Mouse (Mus musculus) forebrain, embryonic 16.5 days (tissue): Measurements from ENCODE around the gene Arhgef12. TPM values are rescaled to one million over a fixed set of nuclear protein-coding genes. Genes with fewer than 3 reads are reported as not detected.
A peak's percentile ranks its signal among the peaks of the same experiment; 100 is the strongest.
"Not testable (repeated sequence)": the region's sequence is repeated elsewhere in the genome, so short reads cannot be mapped to it uniquely, and the experiment has no call there.

Experiments used
- ATAC-seq: fragments of 200-750 bp; cut with Nextera tagmentation; 2 replicates; pipeline ENCODE4 v1.8.0; 2017; ENCODE audit warnings: mild to moderate bottlenecking, moderate library complexity
- H3K27ac ChIP-seq: fragments of 300-500 bp; sonication (generic); 2 replicates; pipeline ENCODE4 v1.5.1; 2014; ENCODE audit warnings: low read length, control low read depth
- H3K27me3 ChIP-seq: fragments of 300-500 bp; sonication (generic); replicated peaks from 2 replicates; pipeline ENCODE4 v1.6.1; 2014; ENCODE audit warnings: low read length; ENCODE audit not compliant: control insufficient read depth, insufficient read depth
- H3K36me3 ChIP-seq: fragments of 300-500 bp; sonication (generic); 2 replicates; pipeline ENCODE4 v1.6.1; 2014; ENCODE audit not compliant: control insufficient read depth, insufficient read depth
- H3K4me1 ChIP-seq: fragments of 300-500 bp; sonication (generic); replicated peaks from 2 replicates; pipeline ENCODE4 v1.6.1; 2014; ENCODE audit warnings: low read length; ENCODE audit not compliant: control insufficient read depth, insufficient read depth
- H3K4me2 ChIP-seq: fragments of 300-500 bp; sonication (generic); 2 replicates; pipeline ENCODE4 v1.6.1; 2014; ENCODE audit warnings: mild to moderate bottlenecking, low read length, control low read depth
- H3K4me3 ChIP-seq: fragments of 300-500 bp; sonication (generic); replicated peaks from 2 replicates; pipeline ENCODE4 v1.5.1; 2014; ENCODE audit warnings: mild to moderate bottlenecking, low read length, control low read depth
- H3K9ac ChIP-seq: fragments of 300-500 bp; sonication (generic); replicated peaks from 2 replicates; pipeline ENCODE4 v1.6.1; 2014; ENCODE audit warnings: low read depth, low read length, control low read depth
- H3K9me3 ChIP-seq: fragments of 300-500 bp; sonication (generic); 2 replicates; pipeline ENCODE4 v1.6.1; 2016; ENCODE audit warnings: low read length; ENCODE audit not compliant: control insufficient read depth
- WGBS: fragments of 180-500 bp; shearing (Covaris S2); extraction: QIAGEN DNeasy Blood & Tissue Kit; methylation state at CpG from one replicate; pipeline ENCODE4 v1.1.7; 2014; 5-methylcytosine and 5-hydroxymethylcytosine counted together
- polyA plus RNA-seq: library from polyadenylated mRNA; unstranded; fragments of >200 nt; fragmentation: Nextera tagmentation; extraction: Ambion mirVana; gene quantifications from 2 replicates; pipeline ENCODE4 v1.2.1, GENCODE M21; 2015

The Arhgef12 gene
- polyA plus RNA-seq, 1 experiment from 2014 or later = 20.5 TPM

- ATAC-seq = no peak
- Histone ChIP-seq H3K4me1 (peaks cover 5% of the 10 kb centered on the region; the same call in 1 of the 2 replicates), H3K27ac (no peak overlapping the region), H3K36me3 (peaks cover 28% of the 10 kb centered on the region), H3K4me3 (no peak overlapping the region), H3K9ac (no peak overlapping the region), H3K27me3 (no peaks in the 10 kb centered on the region), H3K9me3 (no peaks in the 10 kb centered on the region), H3K4me2 (no peak overlapping the region)
- 92% methylated on average over 9 of the region's 9 CpGs for WGBS
These were observed 139.3 kb downstream of the Arhgef12 start for GRCm38 (mm10) chr9:42967731-42968130.

GRCm38 (mm10) chr9:42964809-42965208 is 142.2 kb downstream of the Arhgef12 start:
- H3K4me3 ChIP-seq, H3K27me3 ChIP-seq, ATAC-seq, H3K9me3 ChIP-seq, H3K36me3 ChIP-seq, H3K4me1 ChIP-seq, H3K27ac ChIP-seq, H3K4me2 ChIP-seq, H3K9ac ChIP-seq: not testable (repeated sequence)
- WGBS = 89% methylated on average over 2 of the region's 3 CpGs

DNA sequence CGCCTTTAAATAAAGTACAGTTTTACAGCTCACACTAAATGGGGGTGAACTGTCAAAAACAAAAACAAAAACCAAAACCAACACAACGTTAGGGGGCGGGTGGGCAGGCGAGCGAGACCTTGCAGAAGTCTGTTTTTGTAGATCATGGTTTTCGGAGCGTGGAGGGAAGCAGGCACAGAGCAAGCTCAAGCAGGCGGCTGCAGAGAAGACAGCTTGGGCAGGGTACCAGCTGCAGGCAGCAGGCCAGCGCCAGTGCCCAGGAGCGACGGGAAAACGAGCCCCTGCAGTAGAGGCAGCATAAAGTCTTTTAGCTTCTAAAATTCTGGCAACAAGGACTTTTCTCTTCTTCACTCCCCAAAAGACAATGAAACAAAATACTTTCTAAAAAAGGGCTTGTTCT is 142.7 kb downstream of the Arhgef12 start:
- H3K4me1 ChIP-seq = peaks cover 5% of the 10 kb centered on the region; the same call in 1 of the 2 replicates
- H3K9ac ChIP-seq = no peak overlapping the region
- peaks cover 8% of the 10 kb centered on the region; the same call in 1 of the 2 replicates for H3K36me3 ChIP-seq
- 0 out of 2 replicates have a peak, but pooled peaks have one; percentile 47 for ATAC-seq
- H3K4me2 ChIP-seq = no peak overlapping the region
- H3K27ac ChIP-seq = no peak overlapping the region
- 53% methylated on average over 12 of the region's 12 CpGs for whole genome bisulfite sequencing
- H3K27me3 ChIP-seq = no peaks in the 10 kb centered on the region
- H3K9me3 ChIP-seq = no peaks in the 10 kb centered on the region
- H3K4me3 ChIP-seq = no peak overlapping the region

DNA sequence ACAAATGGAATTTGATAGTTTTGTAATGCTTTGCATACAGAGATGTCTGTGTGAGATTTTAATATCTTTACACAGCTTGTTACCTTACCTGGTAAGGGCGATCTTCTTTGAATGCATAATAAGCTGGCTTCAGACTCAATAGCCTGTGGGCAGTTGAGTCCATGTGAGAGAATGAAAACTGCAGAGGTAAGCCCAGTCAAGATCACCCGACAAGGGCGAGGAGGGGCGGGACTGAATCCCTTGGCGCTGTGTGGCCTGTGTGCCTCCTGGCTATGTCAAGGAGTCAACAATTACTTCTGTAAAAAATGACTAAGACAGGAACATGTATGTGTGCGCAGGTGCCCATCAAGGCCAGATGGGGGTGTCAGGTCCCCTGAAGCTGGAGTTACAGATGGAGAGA is 144.5 kb downstream of the Arhgef12 start:
- no peak for ATAC-seq
- Histone ChIP-seq H3K4me3 (no peak overlapping the region), H3K4me2 (no peak overlapping the region), H3K36me3 (peaks cover 3% of the 10 kb centered on the region; the same call in 1 of the 2 replicates), H3K9ac (no peak overlapping the region), H3K4me1 (peaks cover 5% of the 10 kb centered on the region; the same call in 1 of the 2 replicates), H3K27me3 (no peaks in the 10 kb centered on the region), H3K27ac (no peak overlapping the region), H3K9me3 (no peaks in the 10 kb centered on the region)
- WGBS = 87% methylated on average over 6 of the region's 6 CpGs

DNA sequence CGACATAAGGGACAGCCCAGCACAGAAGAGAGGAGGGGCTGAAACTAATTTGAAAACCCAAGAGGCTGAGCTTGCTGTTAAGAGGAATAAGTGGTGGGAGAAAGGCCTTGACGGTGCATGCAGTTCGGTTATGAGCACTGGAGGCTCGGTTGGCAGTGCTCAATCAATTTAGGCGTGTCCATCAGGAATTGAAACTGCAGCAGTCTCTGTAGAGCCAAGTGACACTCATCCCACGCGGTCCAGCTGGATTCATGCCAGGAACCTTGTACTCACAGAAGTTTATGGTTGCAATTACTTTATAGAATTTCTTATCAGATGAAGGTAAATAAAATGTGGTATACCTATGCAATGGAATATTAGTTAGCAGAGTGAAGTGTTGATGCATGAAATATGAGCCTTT is 148.6 kb downstream of the Arhgef12 start:
- ATAC-seq = no peak

DNA sequence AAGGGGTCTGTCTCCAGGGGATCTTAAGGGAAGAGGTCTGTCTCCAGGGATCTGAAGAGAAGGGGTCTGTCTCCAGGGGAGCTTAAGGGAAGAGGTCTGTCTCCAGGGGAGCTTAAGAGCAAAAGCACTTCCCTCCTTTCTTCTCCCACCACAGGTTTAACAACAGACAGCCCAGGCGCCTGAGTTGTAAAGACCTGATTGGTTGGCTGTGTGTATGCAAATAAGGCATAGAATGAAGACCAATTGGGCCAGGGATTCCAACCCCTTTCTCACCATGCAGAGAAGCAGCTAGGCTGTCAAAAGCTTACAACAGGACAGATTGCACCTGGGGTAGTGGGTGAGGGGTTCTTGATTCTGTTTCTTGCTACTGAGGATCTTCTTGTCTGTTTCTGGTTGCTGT is 158.7 kb downstream of the Arhgef12 start:
- 71% methylated on average over 1 of the region's 1 CpGs for WGBS
- no peak for ATAC-seq
- 0 out of 2 replicates have a peak, but pooled peaks cover 3% of the 10 kb centered on the region for H3K27me3 ChIP-seq

More for the DNA sequence above, 148.6 kb downstream of the Arhgef12 start:
- no peak overlapping the region for H3K9ac ChIP-seq
- no peak overlapping the region for H3K27ac ChIP-seq
- H3K27me3 ChIP-seq = no peaks in the 10 kb centered on the region
- no peak overlapping the region for H3K4me2 ChIP-seq
- no peaks in the 10 kb centered on the region for H3K9me3 ChIP-seq
- no peaks in the 10 kb centered on the region for H3K36me3 ChIP-seq
- H3K4me3 ChIP-seq = no peak overlapping the region
- 70% methylated on average over 7 of the region's 7 CpGs for WGBS
- H3K4me1 ChIP-seq = peaks cover 3% of the 10 kb centered on the region

GRCm38 (mm10) chr9:42945174-42945573 is 161.9 kb downstream of the Arhgef12 start:
- Histone ChIP-seq H3K4me1 (peaks cover 8% of the 10 kb centered on the region), H3K36me3 (no peaks in the 10 kb centered on the region), H3K9ac (no peak overlapping the region), H3K9me3 (no peaks in the 10 kb centered on the region; the same call in 1 of the 2 replicates), H3K27me3 (0 out of 2 replicates have a peak, but pooled peaks cover 3% of the 10 kb centered on the region), H3K27ac (no peak overlapping the region), H3K4me2 (no peak overlapping the region), H3K4me3 (no peak overlapping the region)
- ATAC-seq = peak; percentile 5; the same call in 1 of the 2 replicates
- WGBS = 80% methylated on average over 7 of the region's 7 CpGs

More for the DNA sequence above, 158.7 kb downstream of the Arhgef12 start:
- no peak overlapping the region for H3K4me3 ChIP-seq
- no peak overlapping the region for H3K27ac ChIP-seq
- H3K4me2 ChIP-seq = no peak overlapping the region
- H3K9me3 ChIP-seq = no peaks in the 10 kb centered on the region; the same call in 1 of the 2 replicates
- H3K4me1 ChIP-seq = peaks cover 5% of the 10 kb centered on the region
- no peaks in the 10 kb centered on the region for H3K36me3 ChIP-seq
- no peak overlapping the region for H3K9ac ChIP-seq

GRCm38 (mm10) chr9:42944536-42945006 is 162.5 kb downstream of the Arhgef12 start:
- Histone ChIP-seq H3K9me3 (no peaks in the 10 kb centered on the region; the same call in 1 of the 2 replicates), H3K27me3 (0 out of 2 replicates have a peak, but pooled peaks cover 3% of the 10 kb centered on the region), H3K36me3 (no peaks in the 10 kb centered on the region), H3K4me1 (peaks cover 8% of the 10 kb centered on the region), H3K27ac (no peak overlapping the region), H3K9ac (peak overlapping the region; percentile 85), H3K4me3 (peak overlapping the region; percentile 75), H3K4me2 (peak overlapping the region; percentile 99)
- WGBS = under 1% methylated on average over 46 of the region's 52 CpGs
- peak; percentile 92 for ATAC-seq

DNA sequence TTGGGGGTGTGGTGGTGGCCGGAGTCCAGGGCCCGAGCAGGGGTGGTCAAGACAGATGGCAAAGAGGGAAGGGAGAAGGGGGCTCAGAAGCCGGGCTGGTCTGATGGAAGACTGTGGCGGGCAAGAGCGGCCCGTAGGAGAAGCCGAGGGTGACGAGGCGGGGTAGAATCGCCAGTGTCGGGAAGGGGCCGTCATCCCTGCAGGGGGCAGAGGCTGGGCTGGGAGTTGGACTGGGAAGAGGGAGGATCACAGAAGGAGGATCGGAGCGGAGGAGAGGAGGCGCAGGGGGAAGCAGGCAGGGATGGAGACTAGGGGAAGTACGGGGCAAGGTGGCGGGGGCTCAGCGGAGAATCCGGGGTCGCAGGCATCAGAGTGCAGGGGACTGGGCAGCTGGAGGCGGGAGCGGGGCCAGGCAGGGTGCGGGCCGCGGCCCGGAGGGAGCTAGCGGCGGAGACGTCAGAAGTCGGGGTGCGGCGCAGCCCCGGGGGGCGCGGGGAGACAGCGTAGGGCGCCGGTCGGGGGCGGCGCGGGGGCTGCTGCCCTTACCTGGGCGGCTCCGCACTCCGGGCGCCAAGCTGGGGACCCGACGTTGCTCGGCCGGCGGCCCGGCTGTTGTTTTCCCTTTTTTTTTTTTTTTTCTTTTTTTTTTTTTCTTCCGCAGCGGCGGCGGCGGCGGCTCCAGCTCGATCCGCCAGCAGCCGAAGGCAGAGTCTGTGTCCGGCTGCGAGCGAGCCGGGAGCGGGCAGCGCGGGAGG is 163.1 kb downstream of the Arhgef12 start, which contains the start of gene Grik4:
Gene Grik4 (minus strand): TSS at position 713 of the 755 bp plus-strand sequence.
- WGBS = under 1% methylated on average over 39 of the region's 68 CpGs
- no peak within 1 kb of the TSS; the same call in 1 of the 2 replicates for H3K27ac ChIP-seq

More for the DNA sequence above, 163.1 kb downstream of the Arhgef12 start, which contains the start of gene Grik4:
- Histone ChIP-seq H3K27me3 (0 out of 2 replicates have a peak, but pooled peaks cover 3% of the 10 kb centered on the region), H3K9ac (peak within 1 kb of the TSS; percentile 85), H3K4me2 (peak within 1 kb of the TSS; percentile 99), H3K36me3 (no peaks in the 10 kb centered on the region), H3K9me3 (no peaks in the 10 kb centered on the region), H3K4me1 (peaks cover 8% of the 10 kb centered on the region), H3K4me3 (peak within 1 kb of the TSS; percentile 75)
- peak; percentile 80 for ATAC-seq
